Mouse (Mus musculus): ENCODE data around the gene Serpina3c. TPM values are rescaled to one million over a fixed set of nuclear protein-coding genes. Genes with fewer than 3 reads are reported as not detected.

Serpina3c gene
- total and polyA plus RNA-seq, 3 experiments: not detected

DNA sequence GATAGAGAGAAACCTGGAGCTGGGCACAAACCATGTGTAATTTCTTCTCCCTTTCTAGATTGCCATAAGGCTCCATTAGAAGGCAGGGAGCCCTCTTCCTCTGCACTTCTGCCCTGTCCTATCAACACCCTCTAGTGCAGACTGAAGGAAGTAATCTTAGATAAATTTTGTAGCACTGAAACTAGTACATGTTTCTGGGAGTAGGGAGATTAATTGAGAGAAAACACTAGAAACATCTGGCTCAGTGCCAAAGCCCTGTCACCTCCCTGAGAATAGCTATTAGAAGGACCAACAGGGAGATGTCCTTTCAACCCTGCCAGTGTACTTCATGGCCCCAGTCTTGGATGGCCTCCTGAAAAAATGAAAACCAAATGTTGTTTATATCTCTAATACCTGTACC, 24.9 kb upstream of the Serpina3c start:
- Histone ChIP-seq H3K9ac (ENCODE audit: insufficient read depth, low read depth) (no peak overlapping the region), H3K36me3 (replicated peaks in 1 of 2; ENCODE audit: control insufficient read depth in 1 of 2, insufficient read depth in 1 of 2, low read length in 1 of 2) (no peaks in the 10 kb centered on the region), H3K4me1 (ENCODE audit: control insufficient read depth in 1 of 2, insufficient read depth in 2 of 2) (no peaks in the 10 kb centered on the region), H3K4me2 (ENCODE audit: insufficient read depth, low read depth, poor library complexity, severe bottlenecking) (no peak overlapping the region), H3K27me3 (replicated peaks) (peaks cover 11% of the 10 kb centered on the region), H3K4me3 (replicated peaks in 1 of 3; ENCODE audit: low read depth in 2 of 3, low read length in 2 of 3, poor library complexity in 1 of 3) (no peak overlapping the region), H3K79me2 (replicated peaks; ENCODE audit: control insufficient read depth, extremely low read depth, insufficient read depth, poor library complexity, severe bottlenecking) (no peaks in the 10 kb centered on the region), H3K27ac (ENCODE audit: insufficient read depth, low read depth) (no peak overlapping the region), H3K9me3 (replicated peaks; ENCODE audit: low read length) (peaks cover 1% of the 10 kb centered on the region)
- in situ Hi-C loops (cut with MboI; ENCODE audit: low pct_ligation_motif_present, low pct_unique_long_range_greater_than_20kb, low sequenced_read_pairs) (no loop called here), dilution Hi-C loops (cut with MboI; ENCODE audit: extremely low pct_ligation_motif_present, extremely low pct_unique_long_range_greater_than_20kb, low sequenced_read_pairs) (no loop called here)
- no peak for TF ChIP-seq CHD1 (IDR thresholded peaks at IDR 0.05; ENCODE audit: low read depth, low read length)
- no peak for DNase-seq (ENCODE audit: extremely low read depth)

DNA sequence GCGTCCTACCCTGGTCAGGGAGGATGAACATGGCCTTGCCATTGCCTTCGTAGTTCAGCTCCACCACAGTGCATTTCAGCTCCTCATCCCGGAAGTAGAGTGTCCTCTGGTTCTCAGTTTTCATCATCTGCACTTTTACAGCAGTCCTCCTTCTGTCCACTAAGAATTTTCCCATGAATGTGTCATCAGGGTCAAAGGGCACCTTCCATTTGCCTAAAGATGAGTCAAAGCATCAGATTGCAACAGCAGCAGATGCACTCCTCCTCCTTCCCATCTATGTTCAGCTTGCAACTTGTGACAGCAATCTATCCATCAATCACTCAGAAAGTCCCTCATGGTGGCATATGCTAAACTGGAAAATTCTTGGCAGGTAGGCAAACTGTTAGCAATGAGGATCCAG, 22.0 kb upstream of the Serpina3c start:
- in situ Hi-C loops (cut with MboI; ENCODE audit: low pct_ligation_motif_present, low pct_unique_long_range_greater_than_20kb, low sequenced_read_pairs) (no loop called here), dilution Hi-C loops (cut with MboI; ENCODE audit: extremely low pct_ligation_motif_present, extremely low pct_unique_long_range_greater_than_20kb, low sequenced_read_pairs) (no loop called here)
- Histone ChIP-seq H3K4me2 (ENCODE audit: insufficient read depth, low read depth, poor library complexity, severe bottlenecking) (no peak overlapping the region), H3K27me3 (replicated peaks) (peaks cover 19% of the 10 kb centered on the region), H3K9me3 (replicated peaks; ENCODE audit: low read length) (peaks cover 3% of the 10 kb centered on the region), H3K36me3 (replicated peaks in 1 of 2; ENCODE audit: control insufficient read depth in 1 of 2, insufficient read depth in 1 of 2, low read length in 1 of 2) (no peaks in the 10 kb centered on the region), H3K9ac (ENCODE audit: insufficient read depth, low read depth) (no peak overlapping the region), H3K4me3 (replicated peaks in 1 of 3; ENCODE audit: low read depth in 2 of 3, low read length in 2 of 3, poor library complexity in 1 of 3) (no peak overlapping the region), H3K4me1 (ENCODE audit: control insufficient read depth in 1 of 2, insufficient read depth in 2 of 2) (no peaks in the 10 kb centered on the region), H3K79me2 (replicated peaks; ENCODE audit: control insufficient read depth, extremely low read depth, insufficient read depth, poor library complexity, severe bottlenecking) (no peaks in the 10 kb centered on the region), H3K27ac (ENCODE audit: insufficient read depth, low read depth) (no peak overlapping the region)
- TF ChIP-seq RAD21 (IDR thresholded peaks at IDR 0.05; ENCODE audit: low read depth, low read length): no peak
- no peak for TF ChIP-seq JUN (IDR thresholded peaks at IDR 0.05; ENCODE audit: insufficient read depth, low read depth, low read length)
- TF ChIP-seq KAT2A (IDR thresholded peaks at IDR 0.05; ENCODE audit: insufficient replicate concordance, low read length): no peak
- no peak for TF ChIP-seq ETS1 (conservative IDR thresholded peaks at IDR 0.05; ENCODE audit: low read depth, low read length)
- TF ChIP-seq CTCF (conservative IDR thresholded peaks at IDR 0.05 in 1 of 2, IDR thresholded peaks at IDR 0.05 in 1 of 2; ENCODE audit: low read depth in 2 of 2, low read length in 2 of 2): no peak
- no peak for TF ChIP-seq ZNF384 (IDR thresholded peaks at IDR 0.05; ENCODE audit: low read depth, low read length)
- no peak for TF ChIP-seq NRF1 (IDR thresholded peaks at IDR 0.05; ENCODE audit: low read depth, low read length)
- no peak for TF ChIP-seq MEF2A (IDR thresholded peaks at IDR 0.05; ENCODE audit: borderline replicate concordance, low read depth, low read length)
- no peak for TF ChIP-seq SMC3 (IDR thresholded peaks at IDR 0.05; ENCODE audit: low read depth, low read length)
- TF ChIP-seq MXI1 (IDR thresholded peaks at IDR 0.05; ENCODE audit: low read depth, low read length): no peak
- TF ChIP-seq ZC3H11A (IDR thresholded peaks at IDR 0.05; ENCODE audit: low read depth, low read length): no peak
- no peak for TF ChIP-seq MYC (IDR thresholded peaks at IDR 0.05; ENCODE audit: low read depth, low read length)
- no peak for TF ChIP-seq JUND (conservative IDR thresholded peaks at IDR 0.05; ENCODE audit: low read depth, low read length)
- no peak for TF ChIP-seq USF2 (conservative IDR thresholded peaks at IDR 0.05; ENCODE audit: low read depth, low read length)
- no peak for TF ChIP-seq PAX5 (IDR thresholded peaks at IDR 0.05; ENCODE audit: low read length)
- no peak for TF ChIP-seq CHD1 (IDR thresholded peaks at IDR 0.05; ENCODE audit: low read depth, low read length)
- no peak for TF ChIP-seq BHLHE40 (IDR thresholded peaks at IDR 0.05; ENCODE audit: low read depth, low read length)
- no peak for DNase-seq (ENCODE audit: extremely low read depth)

Data from CH12.LX (cell line).